ENCODE assay signal across 16 mouse cellular contexts in the genomic region with DNA sequence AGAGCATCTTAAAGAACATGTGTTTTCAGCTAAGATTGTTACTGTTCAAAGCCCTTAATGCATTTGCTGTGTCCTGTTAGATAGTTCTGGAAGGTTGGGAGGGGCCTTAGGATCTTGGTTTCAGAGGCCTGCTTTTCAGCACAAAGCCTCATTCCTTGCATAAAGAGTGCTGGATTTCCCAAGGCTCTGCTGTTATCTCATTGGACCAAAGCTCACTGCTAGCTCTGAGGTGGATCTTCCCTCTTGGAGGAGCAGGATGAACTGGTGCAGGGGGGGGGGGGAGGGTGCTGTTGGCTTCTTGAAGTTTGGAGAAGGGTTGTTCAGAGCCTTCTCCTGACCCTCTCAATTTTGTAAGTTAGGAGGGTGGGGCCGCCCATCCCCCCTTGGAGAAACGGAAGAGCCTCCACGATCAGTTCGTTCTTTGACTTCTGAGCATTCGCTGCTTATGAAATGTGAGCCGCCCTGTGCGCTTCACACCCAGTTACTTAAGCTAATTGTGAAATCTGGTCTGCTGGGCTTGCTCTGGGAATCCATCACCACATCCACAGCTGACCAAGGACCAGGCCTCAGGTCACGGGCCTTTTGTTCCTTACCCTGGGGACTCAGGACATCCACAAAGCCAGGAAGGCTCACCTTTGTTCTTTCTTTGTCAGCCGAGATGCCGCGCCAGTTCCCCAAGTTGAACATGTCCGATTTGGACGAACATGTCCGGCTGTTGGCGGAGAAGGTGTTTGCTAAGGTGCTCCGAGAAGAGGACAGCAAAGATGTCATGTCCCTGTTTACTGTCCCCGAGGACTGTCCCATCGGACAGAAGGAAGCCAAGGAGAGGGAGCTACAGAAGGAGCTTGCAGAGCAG. TPM values are rescaled to one million over a fixed set of nuclear protein-coding genes. Genes with fewer than 3 reads are reported as not detected.
A peak's percentile ranks its signal among the peaks of the same experiment; 100 is the strongest.
DNase-seq lines count a peak whose midpoint lies in the region; ATAC-seq lines count a peak whose summit lies in the region.
"Had no signal": no experiment of that assay in that cellular context is flagged by ENCODE, and none has a peak within 500 bp of the region (broad histone marks: within the 10 kb centered on the region; RNA-seq: fewer than 3 reads in every experiment).

No protein-coding gene starts in this region.

- peaks cover 44% of the 10 kb centered on the region for H3K36me3 ChIP-seq in liver, embryonic 12.5 days
- H3K36me3 ChIP-seq: heart, embryonic 13.5 days; limb, embryonic 13.5 days had no signal

- H3K27ac ChIP-seq in liver, embryonic 12.5 days = peak overlapping the region; percentile 93
- H3K27ac ChIP-seq: heart, embryonic 13.5 days; limb, embryonic 13.5 days had no signal

- H3K4me2 ChIP-seq in liver, embryonic 12.5 days = peak overlapping the region; percentile 83
- H3K4me2 ChIP-seq: heart, embryonic 13.5 days; limb, embryonic 13.5 days had no signal

- H3K9me3 ChIP-seq in liver, embryonic 12.5 days (replicated peaks) = no peaks in the 10 kb centered on the region
- H3K9me3 ChIP-seq: heart, embryonic 13.5 days; limb, embryonic 13.5 days had no signal

- no peak overlapping the region for H3K4me3 ChIP-seq in liver, embryonic 12.5 days
- H3K4me3 ChIP-seq: heart, embryonic 13.5 days; limb, embryonic 13.5 days had no signal

- WGBS in liver, embryonic 12.5 days (ENCODE audit: insufficient replicate concordance) = 81% methylated on average over 18 of the region's 18 CpGs

- peaks cover 98% of the 10 kb centered on the region for H3K4me1 ChIP-seq in liver, embryonic 12.5 days

- H3K27me3 ChIP-seq in liver, embryonic 12.5 days (replicated peaks) = no peaks in the 10 kb centered on the region
- H3K27me3 ChIP-seq: CH12.LX; limb, embryonic 13.5 days had no signal

- H3K9ac ChIP-seq in liver, embryonic 12.5 days = peak overlapping the region; percentile 85; the same call in 1 of the 2 replicates
- H3K9ac ChIP-seq: forebrain, postnatal 0 days; heart, embryonic 13.5 days; limb, embryonic 13.5 days had no signal

- no peak for ATAC-seq in liver, embryonic 12.5 days
- ATAC-seq: forebrain, postnatal 0 days; intestine, embryonic 16.5 days had no signal

- DNase-seq in lung, postnatal 10 days = peak; percentile 30
- DNase-seq in lung, postnatal 14 days = no peak
- peak; percentile 31 for DNase-seq in R1 (ENCODE audit: low read depth, low spot score)
- no peak for DNase-seq in T-cell, adult 2 months (ENCODE audit: low spot score)
- no peak for DNase-seq in right cerebral cortex, postnatal 10 days (ENCODE audit: low spot score in 2 of 2)
- DNase-seq in embryo, embryonic 10.5 days (ENCODE audit: low spot score) = no peak
- DNase-seq: cerebellum, adult 11-12 months; forebrain, postnatal 0 days; gastrocnemius, postnatal 14 days; kidney, postnatal 14 days; right cerebral cortex, postnatal 25 days had no signal

RNA-seq across cellular contexts. Expression of gene Ampd3, which starts 9.4 kb away (rescaled TPM):
- 33.7 and 34.2 TPM in 2 replicates for polyA plus RNA-seq in liver, embryonic 12.5 days (2016; fragmentation: Nextera tagmentation; extraction: Ambion mirVana)

Comparison
In these comparisons a context has a peak if more than half of its experiments do, and no peak if none do; other contexts are left out.
1. DNase-seq: peak in lung, postnatal 10 days (single experiment) and R1 (single experiment); none in lung, postnatal 14 days (single experiment), T-cell, adult 2 months (single experiment), right cerebral cortex, postnatal 10 days (0 of 2) and embryo, embryonic 10.5 days (single experiment).